Mouse (Mus musculus): ENCODE measurements at regions not wholly inside any gene's neighbourhood (a gene's known extent, or its start where the extent isn't known, plus 50 kb on each side); places are given as distances from the start of the nearest gene placed in this dataset.

DNA sequence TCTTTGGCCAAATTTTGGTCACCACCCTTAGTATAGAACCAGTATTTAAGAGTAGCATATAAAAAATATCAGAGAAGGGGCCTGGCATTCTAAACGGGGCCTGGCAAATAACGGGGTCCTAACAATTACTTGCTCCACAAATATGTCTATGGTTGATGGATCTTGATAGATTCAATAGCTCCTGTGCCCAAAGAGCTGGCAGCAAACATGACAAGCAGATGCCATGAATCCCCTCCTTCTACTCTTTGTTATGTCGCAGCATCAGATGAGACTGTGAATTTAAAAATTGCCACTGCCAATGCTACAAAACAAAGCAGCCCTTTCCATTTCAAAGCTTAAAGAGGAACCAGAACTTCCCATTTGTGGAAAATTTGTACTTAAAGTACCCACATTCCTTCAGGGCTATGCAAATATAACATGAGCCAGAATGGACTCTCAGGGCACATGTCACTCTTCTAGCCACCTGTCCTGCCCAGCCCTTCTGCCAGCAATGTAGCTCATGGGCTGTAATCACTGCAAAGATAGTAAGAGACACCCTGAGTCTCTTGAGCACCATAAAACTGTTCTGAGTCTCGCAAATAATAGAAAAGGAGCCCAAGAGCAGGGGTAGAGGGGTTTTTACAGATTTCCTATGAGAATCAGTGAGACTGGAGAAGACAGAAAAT is 342.4 kb upstream of the Kirrel3 start:
- ATAC-seq = no peak
- WGBS = 56% methylated on average over 4 of the region's 4 CpGs
- Histone ChIP-seq H3K27ac (ENCODE audit: low read length) (no peak overlapping the region), H3K4me1 (replicated peaks; ENCODE audit: control insufficient read depth, insufficient read depth, low read length) (no peaks in the 10 kb centered on the region), H3K4me2 (ENCODE audit: low read length) (no peak overlapping the region), H3K27me3 (replicated peaks; ENCODE audit: control insufficient read depth, insufficient read depth, low read length) (no peaks in the 10 kb centered on the region), H3K9me3 (ENCODE audit: control insufficient read depth, low read length) (no peaks in the 10 kb centered on the region), H3K4me3 (replicated peaks; ENCODE audit: low read length) (no peak overlapping the region), H3K9ac (replicated peaks; ENCODE audit: low read depth, low read length) (no peak overlapping the region), H3K36me3 (ENCODE audit: control insufficient read depth, insufficient read depth) (no peaks in the 10 kb centered on the region)

DNA sequence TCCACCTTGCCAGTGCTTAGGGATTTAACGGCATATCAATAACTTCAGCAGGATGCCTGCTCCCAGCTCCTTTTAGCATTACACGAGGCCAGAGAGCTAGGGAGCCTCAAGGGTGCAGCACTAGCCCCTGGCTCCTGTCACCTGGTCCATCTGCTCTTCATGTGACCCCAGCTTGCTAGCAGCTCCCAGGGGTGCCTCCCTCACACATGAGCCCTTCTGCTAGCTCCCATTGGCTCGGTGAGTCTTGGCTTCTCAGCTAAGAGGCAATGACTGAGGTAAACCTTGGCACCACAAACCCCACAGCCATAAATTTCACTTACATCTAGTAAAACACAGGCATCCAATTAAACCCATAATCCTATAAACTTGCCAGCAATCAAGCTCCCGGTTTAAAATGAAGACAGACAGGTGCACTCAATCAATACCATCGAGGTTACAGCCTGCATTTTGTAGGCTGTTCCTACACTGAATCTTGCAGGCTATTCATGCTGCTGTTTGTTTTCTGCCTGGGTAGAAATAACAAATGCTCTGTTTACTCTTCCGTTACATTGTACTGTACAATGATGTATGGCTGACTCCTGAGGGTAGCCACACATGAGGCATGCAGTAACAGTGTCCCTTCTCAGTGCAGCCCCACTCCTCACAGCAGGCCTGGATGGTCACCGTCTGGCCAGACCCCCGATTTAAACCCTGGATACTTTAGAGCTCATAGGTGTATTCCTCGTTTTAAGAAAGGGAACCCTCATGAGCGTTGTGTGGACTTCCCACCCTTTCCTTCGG is 330.3 kb upstream of the Kirrel3 start:
- 48% methylated on average over 11 of the region's 11 CpGs for WGBS
- Histone ChIP-seq H3K4me1 (replicated peaks; ENCODE audit: control insufficient read depth, insufficient read depth, low read length) (peaks cover 9% of the 10 kb centered on the region; the same call in 1 of the 2 replicates), H3K36me3 (ENCODE audit: control insufficient read depth, insufficient read depth) (no peaks in the 10 kb centered on the region), H3K27me3 (replicated peaks; ENCODE audit: control insufficient read depth, insufficient read depth, low read length) (no peaks in the 10 kb centered on the region), H3K9ac (replicated peaks; ENCODE audit: low read depth, low read length) (no peak overlapping the region), H3K4me3 (replicated peaks; ENCODE audit: low read length) (no peak overlapping the region), H3K27ac (ENCODE audit: low read length) (no peak overlapping the region), H3K9me3 (ENCODE audit: control insufficient read depth, low read length) (no peaks in the 10 kb centered on the region), H3K4me2 (ENCODE audit: low read length) (no peak overlapping the region)
- ATAC-seq = no peak

DNA sequence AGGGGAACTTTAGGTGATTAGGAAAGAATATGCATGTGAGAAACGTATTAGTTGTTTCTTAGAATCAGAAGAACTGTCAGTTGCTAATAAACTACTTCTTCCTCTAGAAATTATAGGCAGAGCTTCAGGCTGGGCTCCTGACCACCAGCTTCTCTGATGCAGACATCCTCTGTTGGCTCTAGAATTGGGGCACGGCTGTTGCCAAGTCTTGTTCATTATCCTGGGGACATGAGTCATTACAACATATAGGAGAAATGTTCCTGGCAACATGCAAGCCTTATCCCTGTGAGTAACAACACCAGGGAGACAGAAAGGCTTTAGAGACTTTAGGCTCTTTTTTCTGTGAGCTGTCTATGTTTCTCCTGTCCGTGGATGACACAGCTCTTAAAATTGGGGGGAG is 329.1 kb upstream of the Kirrel3 start:
- Histone ChIP-seq H3K4me3 (replicated peaks; ENCODE audit: low read length) (no peak overlapping the region), H3K9ac (replicated peaks; ENCODE audit: low read depth, low read length) (no peak overlapping the region), H3K36me3 (ENCODE audit: control insufficient read depth, insufficient read depth) (no peaks in the 10 kb centered on the region), H3K9me3 (ENCODE audit: control insufficient read depth, low read length) (no peaks in the 10 kb centered on the region), H3K27me3 (replicated peaks; ENCODE audit: control insufficient read depth, insufficient read depth, low read length) (no peaks in the 10 kb centered on the region), H3K4me2 (ENCODE audit: low read length) (no peak overlapping the region), H3K4me1 (replicated peaks; ENCODE audit: control insufficient read depth, insufficient read depth, low read length) (peaks cover 11% of the 10 kb centered on the region), H3K27ac (ENCODE audit: low read length) (no peak overlapping the region)
- 32% methylated on average over 3 of the region's 3 CpGs for WGBS
- ATAC-seq = no peak

DNA sequence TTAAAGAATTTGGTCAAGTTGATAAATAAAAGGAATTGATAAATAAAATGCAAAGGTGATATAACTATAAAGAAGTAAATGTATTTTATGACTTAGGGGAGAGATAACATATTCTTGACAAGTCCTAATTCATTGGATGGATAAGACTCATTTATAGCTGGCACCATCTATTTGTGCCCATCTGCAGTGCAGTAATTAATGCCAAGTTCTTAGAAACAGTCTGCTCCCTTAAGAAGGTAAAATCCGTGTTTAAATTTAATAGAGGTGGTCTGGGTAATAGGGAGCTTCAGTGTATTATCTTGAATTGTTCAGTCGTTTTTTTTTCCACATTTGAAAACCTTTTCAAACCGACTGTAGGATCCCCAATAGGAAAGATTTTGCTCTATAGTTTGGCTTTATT is 324.6 kb upstream of the Kirrel3 start:
- H3K27me3 ChIP-seq (replicated peaks; ENCODE audit: control insufficient read depth, insufficient read depth, low read length) = no peaks in the 10 kb centered on the region
- H3K9ac ChIP-seq (replicated peaks; ENCODE audit: low read depth, low read length) = no peak overlapping the region
- peaks cover 2% of the 10 kb centered on the region for H3K4me1 ChIP-seq (replicated peaks; ENCODE audit: control insufficient read depth, insufficient read depth, low read length)
- no peaks in the 10 kb centered on the region for H3K9me3 ChIP-seq (ENCODE audit: control insufficient read depth, low read length)
- no peak overlapping the region for H3K4me2 ChIP-seq (ENCODE audit: low read length)
- ATAC-seq = peak; percentile 70
- no peak overlapping the region for H3K4me3 ChIP-seq (replicated peaks; ENCODE audit: low read length)
- no peaks in the 10 kb centered on the region for H3K36me3 ChIP-seq (ENCODE audit: control insufficient read depth, insufficient read depth)
- WGBS = 49% methylated on average over 3 of the region's 3 CpGs
- no peak overlapping the region; the same call in 1 of the 2 replicates for H3K27ac ChIP-seq (ENCODE audit: low read length)

DNA sequence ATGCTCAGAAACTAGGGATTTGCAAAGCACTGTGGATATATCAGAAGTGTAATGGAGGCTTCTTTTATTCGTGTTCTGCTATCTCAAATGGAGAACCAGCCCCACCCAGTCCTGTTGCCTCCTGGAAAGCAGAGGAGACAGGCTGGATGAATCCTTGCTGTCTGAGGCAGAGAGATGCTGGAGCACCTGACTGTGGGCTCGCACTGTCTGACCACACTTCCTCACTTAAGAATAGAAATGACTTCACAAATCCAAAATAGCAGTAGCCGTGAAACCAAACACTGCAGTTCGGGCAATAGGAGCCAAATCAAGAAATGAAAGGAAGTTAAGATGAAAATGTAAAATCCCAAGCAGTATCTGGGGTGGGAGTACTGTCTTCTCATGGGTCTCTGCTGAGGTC is 299.4 kb upstream of the Kirrel3 start:
- Histone ChIP-seq H3K36me3 (ENCODE audit: control insufficient read depth, insufficient read depth) (no peaks in the 10 kb centered on the region), H3K4me2 (ENCODE audit: low read length) (no peak overlapping the region), H3K9ac (replicated peaks; ENCODE audit: low read depth, low read length) (no peak overlapping the region), H3K4me3 (replicated peaks; ENCODE audit: low read length) (no peak overlapping the region), H3K27ac (ENCODE audit: low read length) (no peak overlapping the region), H3K4me1 (replicated peaks; ENCODE audit: control insufficient read depth, insufficient read depth, low read length) (no peaks in the 10 kb centered on the region), H3K27me3 (replicated peaks; ENCODE audit: control insufficient read depth, insufficient read depth, low read length) (no peaks in the 10 kb centered on the region), H3K9me3 (ENCODE audit: control insufficient read depth, low read length) (no peaks in the 10 kb centered on the region)
- 87% methylated on average over 4 of the region's 4 CpGs for WGBS
- no peak for ATAC-seq

DNA sequence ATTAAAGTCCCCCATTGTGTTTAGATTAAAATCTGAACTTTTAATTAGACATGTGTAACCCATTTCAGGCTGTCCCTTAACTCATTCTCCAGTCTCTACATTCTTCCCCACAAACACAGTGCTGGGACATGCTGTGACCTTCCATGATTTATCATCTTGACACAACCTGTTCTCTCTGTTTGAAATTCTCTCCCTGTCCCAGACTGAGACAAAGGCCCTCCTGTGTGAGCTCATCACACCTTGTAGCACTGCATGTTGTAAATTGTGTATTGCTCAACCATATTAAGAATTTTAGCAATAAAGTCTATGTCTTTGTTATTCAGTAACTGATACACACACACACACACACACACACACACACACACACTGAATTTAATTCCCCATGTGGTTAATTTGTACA is 293.2 kb upstream of the Kirrel3 start:
- ATAC-seq = no peak
- Histone ChIP-seq H3K9me3 (ENCODE audit: control insufficient read depth, low read length) (no peaks in the 10 kb centered on the region), H3K4me3 (replicated peaks; ENCODE audit: low read length) (no peak overlapping the region), H3K27me3 (replicated peaks; ENCODE audit: control insufficient read depth, insufficient read depth, low read length) (no peaks in the 10 kb centered on the region), H3K27ac (ENCODE audit: low read length) (no peak overlapping the region), H3K36me3 (ENCODE audit: control insufficient read depth, insufficient read depth) (no peaks in the 10 kb centered on the region), H3K4me1 (replicated peaks; ENCODE audit: control insufficient read depth, insufficient read depth, low read length) (no peaks in the 10 kb centered on the region), H3K4me2 (ENCODE audit: low read length) (no peak overlapping the region), H3K9ac (replicated peaks; ENCODE audit: low read depth, low read length) (no peak overlapping the region)

DNA sequence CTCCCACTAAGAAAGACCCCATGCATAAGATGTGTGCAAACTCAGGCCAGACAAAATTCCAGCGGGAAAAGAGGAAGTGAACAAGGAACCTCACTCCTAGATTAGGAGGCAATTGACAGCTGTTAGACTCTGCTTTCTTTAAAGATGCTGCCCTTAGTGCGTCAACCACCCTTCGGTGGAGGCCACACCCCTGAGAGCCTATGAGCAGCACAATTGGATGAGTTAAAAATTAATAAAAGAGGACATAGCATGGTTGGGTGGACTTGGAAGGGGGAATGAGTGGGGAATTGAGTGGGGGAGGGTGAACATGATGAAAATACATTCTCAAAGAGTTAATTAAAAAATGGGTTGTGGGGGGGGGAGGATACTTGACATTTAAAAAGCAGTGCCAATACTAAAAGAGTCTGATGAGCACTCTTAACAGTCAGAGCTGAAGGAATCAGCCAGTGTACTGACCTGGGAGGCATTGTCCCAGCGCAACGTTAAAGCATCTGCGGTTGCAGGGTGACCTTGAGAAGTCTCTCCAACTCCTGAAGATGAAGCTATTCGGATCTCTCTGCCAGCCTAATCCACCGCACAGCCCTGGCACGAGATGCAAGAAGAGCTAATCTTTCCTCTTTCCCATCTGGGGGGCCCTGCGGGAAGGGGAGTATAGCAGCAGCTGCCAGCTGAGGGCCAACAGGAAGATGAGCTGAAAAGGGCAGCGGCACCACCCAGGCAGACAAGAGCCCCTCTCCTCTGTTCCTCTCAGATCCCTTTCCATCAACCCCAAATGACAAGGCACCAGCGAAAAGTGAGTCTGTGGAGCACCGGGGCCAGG is 283.4 kb upstream of the Kirrel3 start:
- peak; percentile 6; the same call in 1 of the 2 replicates for ATAC-seq
- H3K36me3 ChIP-seq (ENCODE audit: control insufficient read depth, insufficient read depth) = no peaks in the 10 kb centered on the region
- no peaks in the 10 kb centered on the region for H3K27me3 ChIP-seq (replicated peaks; ENCODE audit: control insufficient read depth, insufficient read depth, low read length)
- H3K4me2 ChIP-seq (ENCODE audit: low read length) = peak overlapping the region; percentile 25
- H3K9me3 ChIP-seq (ENCODE audit: control insufficient read depth, low read length) = no peaks in the 10 kb centered on the region
- no peak overlapping the region for H3K9ac ChIP-seq (replicated peaks; ENCODE audit: low read depth, low read length)
- H3K4me3 ChIP-seq (replicated peaks; ENCODE audit: low read length) = 0 out of 2 replicates have a peak overlapping the region, but pooled peaks have one; percentile 7
- H3K4me1 ChIP-seq (replicated peaks; ENCODE audit: control insufficient read depth, insufficient read depth, low read length) = peaks cover 18% of the 10 kb centered on the region
- WGBS = 23% methylated on average over 13 of the region's 13 CpGs
- H3K27ac ChIP-seq (ENCODE audit: low read length) = no peak overlapping the region

DNA sequence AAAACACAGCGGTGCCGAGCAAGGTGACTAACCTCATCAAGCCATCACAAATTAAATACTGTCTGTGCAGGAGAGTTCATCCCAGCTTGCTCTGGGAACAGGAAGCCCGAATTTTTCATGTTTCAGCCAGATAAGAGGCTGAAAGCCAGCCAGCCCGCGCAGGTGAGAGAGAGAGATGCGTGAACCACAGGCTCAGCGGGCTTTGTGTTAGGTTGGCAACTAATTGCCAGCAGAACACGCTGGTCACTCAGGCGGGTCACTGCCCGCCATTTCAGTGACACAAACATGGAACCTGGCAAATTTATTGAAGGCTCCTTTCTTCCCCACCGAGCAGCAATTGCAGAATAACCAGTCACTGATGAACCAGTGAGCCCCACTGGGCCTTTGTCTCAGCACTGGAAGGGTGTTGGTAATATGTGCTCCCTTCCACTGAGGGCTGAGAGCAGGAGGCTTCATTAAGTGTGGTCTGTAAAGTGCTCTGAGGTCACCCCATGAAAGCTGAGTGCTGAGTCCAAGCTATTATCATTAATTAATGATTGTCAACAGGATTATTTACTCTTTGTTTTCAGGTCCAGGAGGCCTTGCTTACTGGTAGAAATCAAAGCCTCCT is 282.6 kb upstream of the Kirrel3 start:
- Histone ChIP-seq H3K4me3 (replicated peaks; ENCODE audit: low read length) (0 out of 2 replicates have a peak overlapping the region, but pooled peaks have one; percentile 7), H3K27ac (ENCODE audit: low read length) (no peak overlapping the region), H3K9ac (replicated peaks; ENCODE audit: low read depth, low read length) (no peak overlapping the region), H3K4me2 (ENCODE audit: low read length) (peak overlapping the region; percentile 25), H3K36me3 (ENCODE audit: control insufficient read depth, insufficient read depth) (no peaks in the 10 kb centered on the region), H3K9me3 (ENCODE audit: control insufficient read depth, low read length) (no peaks in the 10 kb centered on the region), H3K27me3 (replicated peaks; ENCODE audit: control insufficient read depth, insufficient read depth, low read length) (no peaks in the 10 kb centered on the region), H3K4me1 (replicated peaks; ENCODE audit: control insufficient read depth, insufficient read depth, low read length) (peaks cover 18% of the 10 kb centered on the region)
- ATAC-seq = peak; percentile 36
- WGBS = 6% methylated on average over 11 of the region's 11 CpGs

Measured in forebrain, embryonic 16.5 days (tissue).